Mouse (Mus musculus) liver, embryonic 14.5 days (tissue): ENCODE measurements around the gene Lamtor2.

Source experiments
- CTCF ChIP-seq: IDR thresholded peaks from 2 replicates; pipeline ENCODE4 v1.5.1; 2016; ENCODE audit warnings: antibody characterized with exemption, low read depth, control low read depth
- EP300 ChIP-seq: IDR thresholded peaks from 2 replicates; pipeline ENCODE4 v1.6.1; 2016; ENCODE audit warnings: antibody characterized with exemption, low read depth

GRCm38 (mm10) chr3:88585769-88586168 is 32.9 kb upstream of the Lamtor2 start:
- TF ChIP-seq CTCF, result no peak
- TF ChIP-seq EP300, result no peak
